Mouse (Mus musculus): ENCODE results near the gene Pax2. TPM values are rescaled to one million over a fixed set of nuclear protein-coding genes. Genes with fewer than 3 reads are reported as not detected.

The Pax2 gene
- polyA plus RNA-seq, 1 experiment, result not detected

DNA sequence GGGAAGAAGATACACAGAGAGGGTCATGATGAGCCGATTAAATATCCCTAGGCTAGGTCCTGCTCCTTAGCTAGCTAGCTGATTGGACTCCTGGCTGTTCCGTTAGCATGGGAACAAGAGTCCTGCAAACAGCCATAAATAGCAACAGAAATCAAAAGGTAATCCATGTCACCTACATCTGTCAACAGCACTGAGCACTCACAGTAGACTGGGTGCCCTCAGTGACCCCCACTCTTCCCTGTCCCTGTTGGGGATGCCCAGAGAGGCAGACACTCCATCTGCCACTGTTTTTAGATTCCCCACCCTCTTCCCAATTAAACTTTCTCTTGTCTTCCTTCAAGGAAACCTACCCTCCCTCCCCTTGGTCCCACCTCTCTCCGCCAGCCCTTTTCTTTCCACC, 130.6 kb downstream of the Pax2 start:
- WGBS, result 41% methylated on average over 3 of the region's 3 CpGs
- no peak for DNase-seq (ENCODE audit: low read depth, low spot score)

Other genes with a start within 250 kb of the Pax2 start
- 0.68 and 1.0 TPM in 2 replicates for gene Sec31b, start 210.2 kb upstream of the Pax2 start, polyA plus RNA-seq (2012; rRNA removed)
- gene Gm20538, start 203.2 kb upstream of the Pax2 start, polyA plus RNA-seq (2012; rRNA removed), result not detected in 2 replicates
- gene Ndufb8, start 200.6 kb upstream of the Pax2 start, polyA plus RNA-seq (2012; rRNA removed), result 609 and 634 TPM in 2 replicates
- 14.8 and 16.6 TPM in 2 replicates for gene Hif1an, start 193.2 kb upstream of the Pax2 start, polyA plus RNA-seq (2012; rRNA removed)
- gene Slf2, start 175.1 kb downstream of the Pax2 start, polyA plus RNA-seq (2012; rRNA removed), result 5.0 and 13.5 TPM in 2 replicates
- 200 and 362 TPM in 2 replicates for gene Sema4g, start 233.1 kb downstream of the Pax2 start, polyA plus RNA-seq (2012; rRNA removed)
- gene Twnk, start 249.6 kb downstream of the Pax2 start, polyA plus RNA-seq (2012; rRNA removed), result 10.2 and 11.4 TPM in 2 replicates